21 mouse cellular contexts compared by ENCODE assay signal in genomic region chr1:164550596-164550995, GRCm38 (mm10).
DNase-seq lines count a peak whose midpoint lies in the region; ATAC-seq lines count a peak whose summit lies in the region.
"Had no signal": no experiment of that assay in that cellular context is flagged by ENCODE, and none has a peak within 500 bp of the region (broad histone marks: within the 10 kb centered on the region; RNA-seq: fewer than 3 reads in every experiment).

No protein-coding gene starts in this region.

- H3K4me2 ChIP-seq in kidney, embryonic 15.5 days: no peak overlapping the region
- H3K4me2 ChIP-seq: midbrain, embryonic 11.5 days; neural tube, embryonic 13.5 days had no signal

- ATAC-seq in kidney, embryonic 15.5 days (replicated peaks; ENCODE audit: low FRiP score): no peak
- ATAC-seq in monocyte, adult 5-6 weeks (replicated peaks; ENCODE audit: insufficient number of reproducible peaks, low FRiP score, low TSS enrichment, poor library complexity, severe bottlenecking): no peak
- ATAC-seq: hindbrain, postnatal 0 days; liver, postnatal 0 days; Patski had no signal

- H3K4me1 ChIP-seq in heart, embryonic 10.5 days: peaks cover 28% of the 10 kb centered on the region
- H3K4me1 ChIP-seq in kidney, embryonic 15.5 days: no peaks in the 10 kb centered on the region

- no peak overlapping the region for H3K9ac ChIP-seq in kidney, embryonic 15.5 days
- H3K9ac ChIP-seq: liver, postnatal 0 days; neural tube, embryonic 13.5 days had no signal

- peak overlapping the region; percentile 82 for H3K27ac ChIP-seq in heart, embryonic 10.5 days
- H3K27ac ChIP-seq in kidney, embryonic 15.5 days: no peak overlapping the region
- H3K27ac ChIP-seq: hindbrain, postnatal 0 days; neural tube, embryonic 13.5 days; stomach, postnatal 0 days had no signal

- 72% methylated on average over 3 of the region's 3 CpGs for WGBS in heart, embryonic 10.5 days
- 82% methylated on average over 3 of the region's 3 CpGs for WGBS in kidney, embryonic 15.5 days

- H3K36me3 ChIP-seq in heart, embryonic 10.5 days: no peaks in the 10 kb centered on the region
- H3K36me3 ChIP-seq in kidney, embryonic 15.5 days: no peaks in the 10 kb centered on the region
- H3K36me3 ChIP-seq: neural tube, embryonic 13.5 days had no signal

- no peaks in the 10 kb centered on the region for H3K27me3 ChIP-seq in heart, embryonic 10.5 days (ENCODE audit: insufficient read depth, poor library complexity, severe bottlenecking)
- H3K27me3 ChIP-seq in kidney, embryonic 15.5 days: no peaks in the 10 kb centered on the region
- H3K27me3 ChIP-seq: neural tube, embryonic 13.5 days; Patski had no signal

- H3K9me3 ChIP-seq in heart, embryonic 10.5 days: no peaks in the 10 kb centered on the region
- no peaks in the 10 kb centered on the region for H3K9me3 ChIP-seq in kidney, embryonic 15.5 days (replicated peaks)
- H3K9me3 ChIP-seq: neural tube, embryonic 13.5 days had no signal

- intact Hi-C loops in heart, postnatal 10 days (cut with DNase I): loop anchor here (5.0 kb wide), 1 partner anchor 93 kb away; the partner anchor contains the start of gene Atp1b1

- DNase-seq in heart, embryonic 10.5 days (ENCODE audit: low spot score): peak; percentile 48
- DNase-seq in heart, postnatal 10 days: no peak
- peak; percentile 52 for DNase-seq in kidney, adult 11 months
- DNase-seq in adipocyte (ENCODE audit: low spot score): peak; percentile 49
- DNase-seq in kidney, adult 9 months: peak; percentile 42
- DNase-seq in T-cell, adult 2 months (ENCODE audit: low spot score): no peak
- DNase-seq: B cell, adult 2 months; cerebellum, adult 9-11 months; gastrocnemius, postnatal 10 days; liver; liver, postnatal 0 days; lung, postnatal 36 days; right cerebral cortex, postnatal 14 days; thymus, postnatal 14 days had no signal

- H3K4me3 ChIP-seq in heart, embryonic 10.5 days: no peak overlapping the region
- H3K4me3 ChIP-seq in kidney, embryonic 15.5 days (replicated peaks): no peak overlapping the region
- H3K4me3 ChIP-seq: neural tube, embryonic 13.5 days had no signal

Comparison
In these comparisons a context has a peak if more than half of its experiments do, and no peak if none do; other contexts are left out.
1. DNase-seq: peak in heart, embryonic 10.5 days (single experiment), kidney, adult 11 months (single experiment), adipocyte (single experiment) and kidney, adult 9 months (single experiment); none in heart, postnatal 10 days (0 of 2) and T-cell, adult 2 months (single experiment).